Mouse (Mus musculus) thymus, adult 18-20 months (tissue): ENCODE data around the gene Tcf20.

ENCODE experiments used
- DNase-seq, 2 experiments: peaks; one replicate each; pipeline ENCODE4 v3.0.0; 2022; ENCODE audit warnings: mixed read lengths in 2 of 2

Gene Tcf20

GRCm38 (mm10) chr15:82987732-82988112 is at the start of gene Tcf20:
Gene Tcf20, minus strand, starts transcription at chr15:82987872.
- DNase-seq: peak; percentile 93

- no peak for DNase-seq
Observed at GRCm38 (mm10) chr15:83036900-83037519, 49.3 kb upstream of the Tcf20 start.

- peak; percentile 45 to 60 for DNase-seq
Observed at GRCm38 (mm10) chr15:83036089-83036488, 48.4 kb upstream of the Tcf20 start.

GRCm38 (mm10) chr15:83034275-83034977 is 46.8 kb upstream of the Tcf20 start:
- no peak for DNase-seq

- no peak for DNase-seq
Observed at GRCm38 (mm10) chr15:83032981-83033541, 45.4 kb upstream of the Tcf20 start, which contains the start of gene Nfam1. Gene Nfam1, minus strand, starts transcription at chr15:83033306.

- DNase-seq: no peak
Observed at GRCm38 (mm10) chr15:83030884-83031283, 43.2 kb upstream of the Tcf20 start.

GRCm38 (mm10) chr15:83029725-83030718 is 42.4 kb upstream of the Tcf20 start:
- no peak for DNase-seq

- DNase-seq: no peak
Observed at GRCm38 (mm10) chr15:83026129-83026528, 38.5 kb upstream of the Tcf20 start.

GRCm38 (mm10) chr15:83025041-83025760 is 37.5 kb upstream of the Tcf20 start:
- no peak for DNase-seq

GRCm38 (mm10) chr15:83022947-83023346 is 35.3 kb upstream of the Tcf20 start:
- no peak for DNase-seq

- no peak for DNase-seq
Observed at GRCm38 (mm10) chr15:83010990-83011664, 23.5 kb upstream of the Tcf20 start.

- DNase-seq: no peak
Observed at GRCm38 (mm10) chr15:83010423-83010822, 22.8 kb upstream of the Tcf20 start.

- DNase-seq: no peak
Observed at GRCm38 (mm10) chr15:83009532-83009931, 21.9 kb upstream of the Tcf20 start.

- peak; percentile 11 to 39 for DNase-seq
Observed at GRCm38 (mm10) chr15:83008761-83009423, 21.2 kb upstream of the Tcf20 start.

- DNase-seq: no peak
Observed at GRCm38 (mm10) chr15:83007346-83007920, 19.8 kb upstream of the Tcf20 start.

GRCm38 (mm10) chr15:83002665-83003548 is 15.2 kb upstream of the Tcf20 start:
- no peak for DNase-seq

GRCm38 (mm10) chr15:82998811-82999221 is 11.1 kb upstream of the Tcf20 start:
- no peak for DNase-seq

- DNase-seq: no peak
Observed at GRCm38 (mm10) chr15:82996431-82996830, 8.8 kb upstream of the Tcf20 start.

GRCm38 (mm10) chr15:82995239-82995638 is 7.6 kb upstream of the Tcf20 start:
- no peak for DNase-seq

- peak; percentile 62 to 70 for DNase-seq
Observed at GRCm38 (mm10) chr15:82992911-82993310, 5.2 kb upstream of the Tcf20 start.
